Mouse (Mus musculus): Measurements from ENCODE around the gene Cdc7.
"Not testable (repeated sequence)": the region's sequence is repeated elsewhere in the genome, so short reads cannot be mapped to it uniquely, and the experiment has no call there.

Gene Cdc7

GRCm38 (mm10) chr5:106963584-106964512 is at the start of gene Cdc7:
Gene Cdc7, plus strand, starts transcription at chr5:106964322.
- DNase-seq: peak; percentile 84

DNA sequence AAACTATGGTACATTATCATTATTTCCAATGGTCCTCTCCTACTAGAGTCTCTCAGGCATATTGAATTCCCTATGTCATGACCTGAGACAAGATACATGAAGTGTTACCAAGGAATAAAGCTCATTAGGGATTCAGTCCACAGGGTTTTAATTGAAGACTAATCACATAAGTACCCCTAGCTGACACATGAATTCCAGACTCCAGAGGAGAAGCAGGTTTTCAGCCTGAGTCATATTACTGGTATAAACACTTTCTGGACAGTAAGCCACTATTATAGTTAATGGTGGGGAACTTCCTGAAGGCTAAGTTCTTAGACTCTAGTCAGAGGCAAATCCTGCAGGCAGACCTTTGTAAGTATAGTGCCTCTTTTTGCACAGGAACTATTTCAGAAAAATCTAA is 44.8 kb upstream of the Cdc7 start:
- DNase-seq: no peak

DNA sequence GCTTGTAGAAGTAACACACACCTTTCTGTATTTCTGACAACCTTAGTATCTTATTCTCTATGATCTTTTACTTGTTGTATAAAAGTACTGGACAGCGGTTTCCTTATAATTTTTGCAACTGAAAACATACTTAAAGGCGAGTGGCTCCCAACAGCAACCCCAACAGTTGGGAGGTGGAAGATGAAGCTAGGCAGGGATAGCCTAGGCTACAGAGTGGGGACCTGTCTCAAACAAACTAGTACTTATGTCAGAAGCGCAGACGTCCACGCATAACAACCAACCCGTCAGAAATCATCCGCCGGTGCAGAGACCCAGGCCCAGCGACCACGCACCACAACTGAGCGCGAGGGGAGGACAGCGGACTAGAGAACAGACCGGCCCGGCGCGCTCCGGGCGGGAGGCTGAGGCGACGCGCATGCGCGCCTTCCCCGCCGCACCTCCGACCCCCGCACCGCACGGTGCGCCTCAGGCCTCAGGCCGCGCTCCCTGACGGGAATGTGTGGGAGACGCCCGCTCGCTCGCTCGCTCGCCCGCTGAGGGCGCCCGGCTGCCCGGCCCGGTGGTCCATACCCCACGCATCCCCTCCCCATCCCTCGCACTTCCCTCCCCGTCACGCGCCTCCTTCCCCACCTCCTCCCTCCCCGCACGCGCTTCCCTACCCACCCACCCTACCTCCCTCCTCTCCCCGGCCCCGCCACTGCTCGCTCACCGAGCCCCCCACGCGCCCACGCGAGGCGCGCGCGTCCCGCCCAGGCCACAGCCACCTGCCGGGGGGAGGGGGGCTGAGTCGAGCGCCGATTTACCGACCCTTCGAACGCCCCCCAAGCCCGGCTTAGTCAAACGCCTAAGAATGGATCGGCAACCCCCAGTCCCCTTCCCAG is 38.4 kb upstream of the Cdc7 start, which contains the start of gene Hfm1:
Hfm1 (minus strand) TSS at position 834 of the 881 bp plus-strand sequence.
- DNase-seq: peak; percentile 6

- no peak for DNase-seq
Observed at GRCm38 (mm10) chr5:106926369-106926686, 37.8 kb upstream of the Cdc7 start.

DNA sequence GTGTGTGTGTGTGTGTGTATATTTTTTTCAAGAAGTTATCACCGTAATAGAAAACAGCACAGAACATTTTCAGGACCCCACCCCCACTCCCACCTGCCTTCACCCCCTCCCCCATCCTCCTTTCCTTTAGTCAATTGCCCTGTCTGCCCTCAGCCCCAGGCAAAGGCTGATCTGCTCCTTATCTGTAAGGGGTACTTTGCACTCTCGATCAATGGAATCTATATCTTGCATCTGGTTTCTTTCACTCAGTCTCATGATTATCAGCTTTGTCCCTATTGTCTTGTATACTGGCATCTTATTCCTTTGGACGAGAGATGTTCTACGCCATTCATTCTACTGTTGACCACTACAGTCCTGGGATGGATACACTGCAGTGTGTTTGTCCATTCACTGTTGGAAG is 36.1 kb upstream of the Cdc7 start:
- DNase-seq: no peak

GRCm38 (mm10) chr5:106946342-106946741 is 17.8 kb upstream of the Cdc7 start:
- DNase-seq: no peak

DNA sequence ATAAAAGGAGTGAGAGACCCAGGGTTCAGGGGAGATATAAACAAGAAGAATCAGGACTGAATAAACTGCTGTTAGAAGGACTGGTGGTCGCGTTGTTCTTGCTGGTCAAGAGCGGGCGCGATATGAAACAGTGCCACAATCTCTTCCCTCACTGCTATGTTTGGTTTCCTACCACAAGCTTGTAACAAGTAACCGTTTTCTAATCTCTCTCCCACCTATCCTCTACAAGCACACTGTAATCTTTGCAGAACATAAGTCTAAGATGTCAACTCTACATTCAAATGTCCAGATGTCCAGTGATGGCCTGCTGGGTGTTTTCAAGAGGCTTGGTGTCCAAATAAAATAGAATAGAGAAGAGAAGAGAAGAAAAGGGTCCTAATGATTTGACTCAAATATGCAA is 15.4 kb upstream of the Cdc7 start:
- DNase-seq: no peak

DNA sequence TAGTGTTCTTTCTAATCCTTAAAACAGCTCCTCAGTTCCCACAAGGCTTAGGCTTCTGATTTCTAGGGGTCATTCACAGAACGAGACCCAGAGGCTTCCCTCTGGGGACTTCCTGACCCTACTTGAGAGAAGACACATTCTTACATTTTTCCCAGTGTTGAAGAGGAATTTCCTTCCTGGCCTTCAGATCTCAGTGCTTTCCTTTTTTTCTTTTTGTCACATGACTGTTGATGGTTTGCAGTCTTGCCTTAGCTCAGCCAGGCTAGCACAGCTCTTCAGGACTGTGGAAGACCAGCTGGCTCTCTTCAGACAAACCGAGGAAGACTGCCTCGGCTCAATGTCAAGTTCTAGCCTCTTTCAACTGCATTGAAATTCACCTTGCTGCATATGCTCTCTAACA is 7.7 kb upstream of the Cdc7 start:
- peak; percentile 23 for DNase-seq

DNA sequence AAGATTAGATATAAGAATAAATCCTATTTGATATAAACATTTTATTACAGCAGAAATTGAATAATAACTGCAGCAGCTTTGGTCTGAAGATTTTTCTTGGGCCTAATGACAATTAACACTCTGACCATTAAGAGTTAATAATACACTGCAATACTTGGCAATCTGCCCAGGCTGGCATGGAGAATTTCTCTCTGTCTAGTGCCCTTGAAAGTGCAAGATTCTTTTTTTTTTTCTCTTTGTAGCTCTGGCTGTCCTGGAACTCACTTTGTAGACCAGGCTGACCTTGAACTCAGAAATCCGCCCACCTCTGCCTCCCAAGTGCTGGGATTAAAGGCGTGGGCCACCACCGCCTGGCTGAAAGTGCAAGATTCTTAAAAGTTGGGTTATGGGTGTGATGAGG is 5.1 kb upstream of the Cdc7 start:
- DNase-seq: peak; percentile 35

DNA sequence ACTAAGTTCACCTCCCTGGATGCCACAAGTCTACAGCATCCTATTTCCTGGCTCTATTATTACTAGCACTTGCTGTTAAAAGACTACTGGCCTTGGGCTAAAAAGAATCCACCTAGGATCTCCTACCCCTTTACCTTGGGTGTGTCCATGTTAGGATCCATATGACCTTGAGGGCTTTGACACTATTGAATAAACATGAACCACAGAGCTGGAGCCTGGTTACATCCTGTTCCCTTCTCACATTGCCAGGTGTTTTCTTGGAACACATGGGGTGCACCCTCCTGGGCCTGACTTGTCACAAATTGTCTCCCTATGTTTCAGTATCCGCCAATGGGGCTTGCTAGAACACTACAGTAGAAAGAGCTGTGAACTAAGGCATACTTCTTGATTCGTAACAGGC is 3.7 kb upstream of the Cdc7 start:
- DNase-seq: no peak

GRCm38 (mm10) chr5:106964513-106965014 is 442 bp downstream of the Cdc7 start:
- no peak for DNase-seq

DNA sequence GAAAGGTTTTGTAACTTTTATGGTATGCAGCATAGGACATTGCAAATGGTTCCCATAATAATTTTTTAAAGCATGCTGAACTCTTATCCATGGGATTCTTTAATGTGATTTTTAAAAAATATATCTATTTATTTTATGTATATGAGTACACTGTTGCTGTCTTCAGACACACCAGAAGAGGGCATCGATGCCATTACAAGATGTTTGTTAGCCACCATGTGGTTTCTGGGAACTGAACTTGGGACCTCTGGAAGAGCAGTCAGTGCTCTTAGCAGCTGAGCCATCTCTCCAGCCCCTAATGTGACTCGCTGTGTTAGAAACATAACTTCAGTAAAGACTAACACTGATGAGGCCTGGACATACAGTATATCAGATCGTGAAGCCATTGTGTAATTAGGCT is 2.3 kb downstream of the Cdc7 start:
- DNase-seq: no peak

DNA sequence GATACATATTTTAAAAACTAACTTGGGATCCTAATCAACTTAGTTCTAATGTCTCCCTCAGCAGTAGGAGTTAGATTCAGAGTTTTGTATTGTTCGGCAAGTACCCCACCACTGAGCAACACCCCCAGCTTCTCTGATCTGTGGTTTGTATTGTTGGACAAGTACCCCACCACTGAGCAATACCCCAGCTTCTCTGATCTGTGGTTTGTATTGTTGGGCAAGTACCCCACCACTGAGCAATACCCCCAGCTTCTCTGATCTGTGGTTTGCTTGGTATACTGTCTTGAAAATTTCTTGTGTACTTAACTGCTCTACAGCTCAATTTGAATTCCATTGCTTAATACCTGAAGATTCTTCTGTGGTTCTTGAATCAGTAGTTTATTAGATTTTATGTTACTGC is 3.5 kb downstream of the Cdc7 start:
- no peak for DNase-seq

- no peak for DNase-seq
Observed at GRCm38 (mm10) chr5:106973883-106974282, 9.8 kb downstream of the Cdc7 start.

- DNase-seq: no peak
Observed at GRCm38 (mm10) chr5:106979156-106979555, 15.0 kb downstream of the Cdc7 start.

GRCm38 (mm10) chr5:106982298-106982952 is 18.3 kb downstream of the Cdc7 start:
- DNase-seq: no peak

GRCm38 (mm10) chr5:106984934-106985333 is 20.8 kb downstream of the Cdc7 start:
- not testable (repeated sequence) for DNase-seq

GRCm38 (mm10) chr5:106985594-106985993 is 21.5 kb downstream of the Cdc7 start:
- no peak for DNase-seq

- DNase-seq: peak; percentile 30
Observed at GRCm38 (mm10) chr5:106989181-106989580, 25.1 kb downstream of the Cdc7 start.

DNA sequence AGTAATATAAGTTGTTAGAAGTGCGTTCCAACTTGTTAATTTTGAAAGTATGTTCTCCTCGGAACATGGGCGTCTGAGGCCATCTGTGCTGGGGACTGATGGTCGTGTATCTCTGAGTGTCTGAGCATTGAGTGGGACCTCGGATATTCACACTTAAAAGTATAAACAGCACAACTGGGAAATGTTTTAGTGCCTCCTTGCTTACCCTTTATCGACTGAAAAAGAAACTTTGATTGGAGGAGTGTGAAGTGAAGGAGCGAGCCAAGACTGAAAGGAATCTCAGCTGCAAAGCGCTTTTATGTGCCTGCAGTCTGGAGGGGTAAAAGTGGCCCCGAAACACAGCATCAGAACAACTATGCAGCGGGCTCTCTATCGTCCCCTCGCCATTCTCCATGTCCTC is 25.7 kb downstream of the Cdc7 start:
- no peak for DNase-seq

- peak; percentile 45 for DNase-seq
Observed at GRCm38 (mm10) chr5:106990639-106991299, 26.6 kb downstream of the Cdc7 start.

DNA sequence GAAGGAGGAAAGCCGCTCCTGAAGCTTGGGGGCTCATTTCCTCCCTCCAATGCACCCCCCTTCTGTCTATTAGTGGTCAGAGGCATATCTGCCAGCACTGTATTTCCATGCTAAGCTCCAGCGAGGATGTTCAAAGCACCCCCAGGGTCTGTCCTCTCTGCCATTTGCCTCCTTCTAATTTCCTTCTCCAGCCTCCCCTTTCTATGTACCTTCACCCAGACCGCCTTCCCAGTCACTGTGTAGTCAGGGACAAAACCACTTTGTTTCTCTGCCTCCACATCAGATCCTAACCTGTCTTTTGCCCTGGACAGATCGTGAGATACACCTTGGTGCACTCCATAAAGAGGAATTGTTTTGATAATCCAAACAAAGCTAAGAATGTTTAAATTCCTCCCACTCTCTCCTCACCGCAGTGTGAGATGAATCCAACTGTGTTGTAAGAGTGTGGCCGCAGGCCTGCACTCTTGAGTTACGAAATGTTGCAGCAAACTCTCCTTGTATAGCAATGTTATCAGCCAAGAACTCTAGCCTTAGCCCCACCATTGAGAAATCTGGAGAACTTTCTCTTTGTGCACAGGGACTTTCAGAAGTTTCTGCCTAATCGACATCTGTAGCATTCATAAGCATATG is 27.3 kb downstream of the Cdc7 start:
- DNase-seq: no peak
